Mouse (Mus musculus): ENCODE results near the gene 1700030J22Rik. TPM values are rescaled to one million over a fixed set of nuclear protein-coding genes. Genes with fewer than 3 reads are reported as not detected.

1700030J22Rik gene
- polyA plus RNA-seq (2014; fragmentation: Nextera tagmentation; extraction: Ambion mirVana), result 5.6 and 6.3 TPM in 2 replicates

DNA sequence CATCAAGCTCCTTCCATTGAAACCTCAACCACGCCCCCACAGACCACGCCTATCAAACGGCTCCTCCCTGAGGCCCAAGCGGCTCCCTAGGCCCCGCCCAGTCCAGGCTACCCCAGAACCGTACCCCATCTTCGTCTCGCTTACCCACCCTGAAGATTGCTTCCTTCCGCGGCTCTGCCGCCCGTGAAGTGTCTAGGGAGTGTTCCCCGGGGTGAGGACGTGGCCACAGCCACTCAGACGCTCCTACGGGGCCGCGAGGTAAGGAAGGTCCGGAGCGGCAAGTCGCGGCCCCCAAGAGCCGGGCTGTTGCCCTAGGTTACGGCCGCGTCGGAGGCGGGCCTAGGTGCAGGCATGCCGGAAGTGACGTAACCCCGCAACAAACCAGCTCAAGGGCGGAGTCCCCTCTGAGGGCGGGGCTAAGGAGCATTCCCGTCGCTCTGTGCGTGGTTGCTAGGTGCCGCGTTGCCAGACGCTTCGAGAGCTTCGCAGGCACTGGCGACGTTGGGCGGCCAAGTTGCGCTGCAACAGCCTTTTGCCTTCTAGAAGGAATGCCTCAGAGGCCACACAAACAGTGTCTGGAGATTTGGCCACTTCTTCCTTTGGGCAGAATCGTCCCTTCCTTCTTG is at the start of gene 1700030J22Rik:
Gene 1700030J22Rik, minus strand, starts transcription at position 329 of the 626 bp plus-strand sequence.
- Histone ChIP-seq H3K9ac (replicated peaks; ENCODE audit: low read length) (peak within 1 kb of the TSS; percentile 50; the same call in 1 of the 2 replicates), H3K4me2 (ENCODE audit: low read length) (peak within 1 kb of the TSS; percentile 77), H3K36me3 (ENCODE audit: control insufficient read depth, insufficient read depth, low read length) (peaks cover 8% of the 10 kb centered on the region), H3K27me3 (ENCODE audit: control insufficient read depth, insufficient read depth, low read length) (no peaks in the 10 kb centered on the region), H3K9me3 (ENCODE audit: control insufficient read depth, low read length) (no peaks in the 10 kb centered on the region), H3K4me1 (ENCODE audit: control insufficient read depth, insufficient read depth, low read length) (peaks cover 7% of the 10 kb centered on the region), H3K4me3 (replicated peaks; ENCODE audit: low read depth, low read length) (peak within 1 kb of the TSS; percentile 77), H3K27ac (replicated peaks; ENCODE audit: low read depth, low read length) (peak within 1 kb of the TSS; percentile 52)
- peak; percentile 100 for DNase-seq
- under 1% methylated on average over 46 of the region's 46 CpGs for WGBS
- peak; percentile 98 for ATAC-seq (ENCODE audit: low FRiP score, low TSS enrichment)

DNA sequence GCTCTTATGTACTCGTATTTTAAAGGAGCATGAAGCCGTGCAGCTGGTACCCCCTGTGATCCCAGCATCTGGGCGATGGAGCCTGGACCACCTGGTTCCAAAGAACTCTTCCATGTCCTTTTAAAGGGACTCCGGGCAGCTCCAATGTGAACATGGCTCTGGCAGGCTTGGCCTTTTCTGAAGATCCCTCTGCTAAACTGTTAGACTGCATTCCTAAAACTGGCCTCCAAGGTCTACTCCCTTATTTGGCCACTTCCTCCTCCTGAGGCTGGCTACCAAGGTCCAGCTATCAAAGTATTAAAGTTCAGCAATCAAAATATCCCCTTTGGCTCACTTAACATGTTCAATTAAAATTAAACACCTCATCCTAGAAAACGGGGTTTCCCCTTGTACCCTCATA is 48.8 kb upstream of the 1700030J22Rik start:
- Histone ChIP-seq H3K4me1 (ENCODE audit: control insufficient read depth, insufficient read depth, low read length) (no peaks in the 10 kb centered on the region), H3K4me3 (replicated peaks; ENCODE audit: low read depth, low read length) (no peak overlapping the region), H3K27me3 (ENCODE audit: control insufficient read depth, insufficient read depth, low read length) (no peaks in the 10 kb centered on the region), H3K9ac (replicated peaks; ENCODE audit: low read length) (no peak overlapping the region), H3K36me3 (ENCODE audit: control insufficient read depth, insufficient read depth, low read length) (no peaks in the 10 kb centered on the region), H3K27ac (replicated peaks; ENCODE audit: low read depth, low read length) (no peak overlapping the region), H3K9me3 (ENCODE audit: control insufficient read depth, low read length) (no peaks in the 10 kb centered on the region), H3K4me2 (ENCODE audit: low read length) (no peak overlapping the region)
- DNase-seq, result no peak
- 89% methylated on average over 5 of the region's 5 CpGs for WGBS
- no peak for ATAC-seq (ENCODE audit: low FRiP score, low TSS enrichment)

DNA sequence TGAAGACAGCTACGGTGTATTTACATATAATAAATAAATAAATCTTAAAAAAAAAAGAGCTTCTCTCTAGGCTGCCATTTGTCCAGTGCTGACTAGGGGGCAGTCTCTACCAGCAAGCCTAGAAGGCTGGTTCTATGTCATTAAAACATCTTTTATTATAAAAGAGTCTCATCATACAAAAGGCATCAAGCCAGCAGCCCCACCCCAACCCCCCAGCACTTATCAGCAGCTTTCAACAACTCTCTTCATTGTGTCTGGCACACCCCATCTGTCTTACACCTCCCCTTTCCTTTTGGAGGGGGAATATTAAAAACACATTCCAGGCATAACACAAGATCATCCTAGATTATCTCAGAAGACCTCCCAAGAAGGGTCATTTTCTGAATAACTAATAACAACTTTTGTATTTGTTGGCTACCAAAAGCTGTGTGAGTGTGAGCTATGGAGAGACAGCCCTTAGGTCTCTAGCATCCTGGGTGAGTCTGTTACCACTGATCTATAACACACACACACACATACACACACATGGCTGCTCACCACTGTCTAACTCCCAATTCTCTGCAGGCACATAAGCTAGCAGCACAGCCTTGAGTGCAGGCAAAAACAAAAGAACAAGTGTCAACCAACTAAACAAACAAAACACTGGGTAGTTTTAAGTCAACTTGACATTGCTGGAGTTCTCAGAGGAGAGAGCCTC is 43.7 kb upstream of the 1700030J22Rik start:
- Histone ChIP-seq H3K9ac (replicated peaks; ENCODE audit: low read length) (no peak overlapping the region), H3K4me1 (ENCODE audit: control insufficient read depth, insufficient read depth, low read length) (no peaks in the 10 kb centered on the region), H3K27ac (replicated peaks; ENCODE audit: low read depth, low read length) (no peak overlapping the region), H3K4me3 (replicated peaks; ENCODE audit: low read depth, low read length) (no peak overlapping the region), H3K4me2 (ENCODE audit: low read length) (no peak overlapping the region), H3K27me3 (ENCODE audit: control insufficient read depth, insufficient read depth, low read length) (no peaks in the 10 kb centered on the region), H3K9me3 (ENCODE audit: control insufficient read depth, low read length) (no peaks in the 10 kb centered on the region), H3K36me3 (ENCODE audit: control insufficient read depth, insufficient read depth, low read length) (no peaks in the 10 kb centered on the region)
- ATAC-seq (ENCODE audit: low FRiP score, low TSS enrichment), result no peak
- WGBS, result 79% methylated on average over 1 of the region's 1 CpGs
- DNase-seq, result no peak

DNA sequence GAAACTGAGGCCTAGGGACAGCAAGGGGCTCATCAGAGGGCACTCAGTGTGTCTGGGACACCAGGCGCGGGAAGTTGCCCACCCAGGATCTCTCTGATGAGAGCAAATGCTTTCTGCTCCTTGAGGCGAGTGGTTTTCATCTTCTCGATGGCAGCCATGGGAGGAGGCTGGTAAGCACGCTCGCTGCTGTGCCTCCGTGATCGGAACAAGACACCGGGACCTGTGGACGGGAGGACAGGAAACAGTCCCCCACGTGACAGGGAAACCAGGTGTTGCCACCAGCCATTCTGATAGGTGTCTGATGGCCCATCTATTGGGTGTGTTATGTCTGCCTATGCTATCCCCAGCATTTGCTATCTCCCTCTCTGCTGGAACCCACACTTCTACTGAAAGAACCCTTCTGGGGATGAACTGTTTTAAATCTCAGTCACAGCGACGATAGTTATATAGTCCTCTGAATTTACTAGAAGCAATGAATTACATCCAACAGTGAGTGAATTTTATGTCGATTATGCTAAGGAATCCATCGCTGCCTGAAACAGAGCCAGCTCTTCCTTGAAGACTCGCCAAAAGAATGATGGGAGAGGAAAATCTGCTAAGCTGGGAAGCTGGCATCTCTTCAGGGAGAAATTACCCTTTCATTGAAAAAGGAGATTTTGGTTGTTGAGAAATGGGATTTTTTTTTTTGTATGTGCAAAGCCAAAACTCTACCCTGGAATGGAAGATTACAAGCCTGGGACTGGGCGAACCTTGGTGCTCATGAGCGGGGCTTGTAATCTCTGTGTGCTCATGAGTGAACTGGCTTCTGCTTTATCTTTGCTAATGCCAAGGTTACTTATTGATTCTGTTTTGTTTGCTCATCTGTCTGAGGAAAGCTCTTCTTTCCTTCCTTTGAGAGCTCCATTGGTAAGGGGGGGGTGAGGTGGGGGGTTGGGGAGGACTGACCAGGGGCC is 40.8 kb upstream of the 1700030J22Rik start:
- ATAC-seq (ENCODE audit: low FRiP score, low TSS enrichment) (no peak), DNase-seq (peak; percentile 9)
- Histone ChIP-seq H3K4me3 (replicated peaks; ENCODE audit: low read depth, low read length) (no peak overlapping the region), H3K27ac (replicated peaks; ENCODE audit: low read depth, low read length) (no peak overlapping the region), H3K9ac (replicated peaks; ENCODE audit: low read length) (no peak overlapping the region), H3K4me1 (ENCODE audit: control insufficient read depth, insufficient read depth, low read length) (no peaks in the 10 kb centered on the region), H3K36me3 (ENCODE audit: control insufficient read depth, insufficient read depth, low read length) (no peaks in the 10 kb centered on the region), H3K4me2 (ENCODE audit: low read length) (no peak overlapping the region), H3K9me3 (ENCODE audit: control insufficient read depth, low read length) (no peaks in the 10 kb centered on the region), H3K27me3 (ENCODE audit: control insufficient read depth, insufficient read depth, low read length) (no peaks in the 10 kb centered on the region)
- 85% methylated on average over 18 of the region's 18 CpGs for WGBS

DNA sequence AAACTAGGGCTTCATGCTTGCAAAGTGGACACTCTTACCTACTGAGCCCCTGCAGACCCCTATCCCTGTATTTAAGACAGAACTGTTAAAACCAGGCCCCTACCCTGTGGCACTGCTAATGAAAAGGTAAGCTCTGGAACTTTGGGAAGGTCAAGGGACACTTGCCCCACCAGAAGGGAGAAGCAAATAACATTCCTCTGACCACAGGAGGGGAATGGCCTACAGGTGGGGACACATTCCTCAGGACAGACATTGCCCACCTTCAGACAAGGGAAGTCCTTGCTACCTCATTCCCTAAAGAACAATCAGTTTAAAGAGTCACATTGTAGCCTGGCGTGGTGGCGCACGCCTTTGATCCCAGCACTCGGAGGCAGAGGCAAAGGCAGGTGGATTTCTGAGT is 39.1 kb upstream of the 1700030J22Rik start:
- Histone ChIP-seq H3K4me3 (replicated peaks; ENCODE audit: low read depth, low read length) (no peak overlapping the region), H3K27ac (replicated peaks; ENCODE audit: low read depth, low read length) (no peak overlapping the region), H3K36me3 (ENCODE audit: control insufficient read depth, insufficient read depth, low read length) (no peaks in the 10 kb centered on the region), H3K9me3 (ENCODE audit: control insufficient read depth, low read length) (no peaks in the 10 kb centered on the region), H3K27me3 (ENCODE audit: control insufficient read depth, insufficient read depth, low read length) (no peaks in the 10 kb centered on the region), H3K9ac (replicated peaks; ENCODE audit: low read length) (no peak overlapping the region), H3K4me2 (ENCODE audit: low read length) (no peak overlapping the region), H3K4me1 (ENCODE audit: control insufficient read depth, insufficient read depth, low read length) (no peaks in the 10 kb centered on the region)
- DNase-seq, result no peak
- WGBS, result 87% methylated on average over 4 of the region's 4 CpGs
- ATAC-seq (ENCODE audit: low FRiP score, low TSS enrichment), result no peak

DNA sequence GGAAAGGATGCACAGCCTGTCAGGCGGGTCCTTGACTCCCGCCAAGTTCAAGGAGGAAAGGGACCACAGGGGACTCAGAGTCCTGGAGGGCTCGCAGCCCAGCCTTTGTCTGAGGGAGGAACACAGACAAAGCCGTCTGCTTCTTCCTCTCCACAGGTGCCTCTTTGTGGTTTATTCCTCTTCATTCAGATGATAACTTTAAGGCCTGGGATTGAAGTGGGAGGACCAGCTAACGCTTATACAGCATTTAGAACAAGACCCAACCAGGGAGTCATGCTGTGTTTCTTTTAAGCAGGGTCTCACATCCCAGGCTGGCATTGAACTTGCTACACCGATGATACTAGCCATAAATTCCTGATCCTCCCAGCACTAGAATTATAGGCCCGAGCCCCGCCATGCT is 38.2 kb upstream of the 1700030J22Rik start:
- H3K4me1 ChIP-seq (ENCODE audit: control insufficient read depth, insufficient read depth, low read length), result no peaks in the 10 kb centered on the region
- no peaks in the 10 kb centered on the region for H3K36me3 ChIP-seq (ENCODE audit: control insufficient read depth, insufficient read depth, low read length)
- ATAC-seq (ENCODE audit: low FRiP score, low TSS enrichment) (no peak), DNase-seq (no peak)
- H3K9me3 ChIP-seq (ENCODE audit: control insufficient read depth, low read length), result no peaks in the 10 kb centered on the region
- H3K4me3 ChIP-seq (replicated peaks; ENCODE audit: low read depth, low read length), result no peak overlapping the region
- 27% methylated on average over 8 of the region's 8 CpGs for WGBS
- no peak overlapping the region for H3K4me2 ChIP-seq (ENCODE audit: low read length)
- no peaks in the 10 kb centered on the region for H3K27me3 ChIP-seq (ENCODE audit: control insufficient read depth, insufficient read depth, low read length)
- no peak overlapping the region for H3K9ac ChIP-seq (replicated peaks; ENCODE audit: low read length)
- no peak overlapping the region for H3K27ac ChIP-seq (replicated peaks; ENCODE audit: low read depth, low read length)

DNA sequence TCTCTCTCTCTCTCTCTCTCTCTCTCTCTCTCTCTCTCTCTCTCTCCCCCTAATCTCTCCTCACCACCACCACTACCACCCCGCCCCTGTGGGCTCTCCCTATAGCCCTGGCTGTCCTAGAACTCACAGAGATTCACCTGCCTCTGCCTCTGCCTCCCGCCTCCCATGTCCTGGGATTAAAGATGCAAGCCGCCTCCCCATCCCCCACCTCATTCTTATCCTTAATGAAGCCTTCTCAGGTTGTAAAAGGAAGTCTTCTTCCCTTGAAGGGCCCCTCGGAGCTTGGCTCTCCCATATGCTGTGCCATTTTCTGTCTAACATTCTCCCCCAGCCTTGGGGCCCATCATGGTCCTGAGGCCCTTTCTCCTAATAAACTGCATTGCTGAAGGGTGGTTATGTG is 36.9 kb upstream of the 1700030J22Rik start:
- DNase-seq (no peak), ATAC-seq (ENCODE audit: low FRiP score, low TSS enrichment) (no peak)
- Histone ChIP-seq H3K27me3 (ENCODE audit: control insufficient read depth, insufficient read depth, low read length) (no peaks in the 10 kb centered on the region), H3K9ac (replicated peaks; ENCODE audit: low read length) (no peak overlapping the region), H3K4me2 (ENCODE audit: low read length) (no peak overlapping the region), H3K36me3 (ENCODE audit: control insufficient read depth, insufficient read depth, low read length) (no peaks in the 10 kb centered on the region), H3K4me3 (replicated peaks; ENCODE audit: low read depth, low read length) (no peak overlapping the region), H3K4me1 (ENCODE audit: control insufficient read depth, insufficient read depth, low read length) (no peaks in the 10 kb centered on the region), H3K9me3 (ENCODE audit: control insufficient read depth, low read length) (no peaks in the 10 kb centered on the region), H3K27ac (replicated peaks; ENCODE audit: low read depth, low read length) (no peak overlapping the region)
- 59% methylated on average over 4 of the region's 4 CpGs for WGBS

DNA sequence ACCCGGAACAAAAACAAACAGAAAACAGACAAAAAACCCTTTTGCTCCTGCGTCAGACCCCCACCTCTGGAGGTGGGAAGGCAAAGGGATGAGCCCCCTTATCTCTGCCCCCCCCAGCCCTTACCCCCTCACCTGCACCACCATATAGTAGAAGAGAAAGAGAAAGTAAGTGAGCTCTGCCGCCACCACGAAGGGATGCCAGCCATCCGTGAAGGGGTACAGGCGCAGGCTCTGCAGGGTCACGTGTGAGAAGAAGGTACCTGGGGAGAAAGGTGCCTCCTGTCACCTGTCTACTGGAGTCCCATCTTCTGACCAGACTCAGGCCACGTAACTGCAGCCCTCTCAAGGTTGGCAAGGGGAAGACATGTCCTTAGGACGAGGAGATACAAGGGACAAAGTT is 32.6 kb upstream of the 1700030J22Rik start:
- 86% methylated on average over 9 of the region's 9 CpGs for WGBS

More for the DNA sequence above, 32.6 kb upstream of the 1700030J22Rik start:
- DNase-seq (no peak), ATAC-seq (ENCODE audit: low FRiP score, low TSS enrichment) (no peak)
- no peak overlapping the region for H3K4me2 ChIP-seq (ENCODE audit: low read length)
- no peaks in the 10 kb centered on the region for H3K4me1 ChIP-seq (ENCODE audit: control insufficient read depth, insufficient read depth, low read length)
- no peaks in the 10 kb centered on the region for H3K9me3 ChIP-seq (ENCODE audit: control insufficient read depth, low read length)
- no peaks in the 10 kb centered on the region for H3K36me3 ChIP-seq (ENCODE audit: control insufficient read depth, insufficient read depth, low read length)
- H3K4me3 ChIP-seq (replicated peaks; ENCODE audit: low read depth, low read length), result no peak overlapping the region
- H3K27ac ChIP-seq (replicated peaks; ENCODE audit: low read depth, low read length), result no peak overlapping the region
- H3K9ac ChIP-seq (replicated peaks; ENCODE audit: low read length), result no peak overlapping the region
- no peaks in the 10 kb centered on the region for H3K27me3 ChIP-seq (ENCODE audit: control insufficient read depth, insufficient read depth, low read length)

Data from midbrain, embryonic 14.5 days (tissue).